Mouse (Mus musculus) MEL (cell line): ENCODE measurements around the gene Gusb. TPM values are rescaled to one million over a fixed set of nuclear protein-coding genes. Genes with fewer than 3 reads are reported as not detected.

Experiments
- DNase-seq: peaks from one replicate; pipeline ENCODE4 v3.0.0; 2011; ENCODE audit warnings: low read depth, low spot score
- H3K27ac ChIP-seq: 2 replicates; pipeline ENCODE4 v1.5.1; 2012; ENCODE audit warnings: low read depth, mild to moderate bottlenecking, control low read depth, low read length, moderate library complexity; ENCODE audit not compliant: control insufficient read depth
- H3K27me3 ChIP-seq, 2 experiments: fragments of 150-350 bp in 1 of 2; sonication (generic) in 1 of 2; 2 replicates each; pipeline ENCODE4 v1.6.1; 2012; ENCODE audit warnings: low read length in 2 of 2, mild to moderate bottlenecking in 2 of 2, improper control_type of control experiment in 1 of 2, moderate library complexity in 1 of 2; ENCODE audit not compliant: insufficient read depth in 2 of 2, control insufficient read depth in 1 of 2
- H3K36me3 ChIP-seq, 2 experiments: 2 replicates each; pipeline ENCODE4 v1.6.1; 2012 to 2014; ENCODE audit warnings: low read length in 2 of 2, improper control_type of control experiment in 1 of 2, inconsistent platforms in 1 of 2, mild to moderate bottlenecking in 1 of 2; ENCODE audit not compliant: insufficient read depth in 2 of 2, control insufficient read depth in 1 of 2
- H3K4me1 ChIP-seq, 2 experiments: fragments of 150-350 bp in 1 of 2; sonication (generic) in 1 of 2; 2 replicates each; pipeline ENCODE4 v1.6.1; 2012; ENCODE audit warnings: low read length in 2 of 2, improper control_type of control experiment in 1 of 2, mild to moderate bottlenecking in 1 of 2; ENCODE audit not compliant: insufficient read depth in 2 of 2, control insufficient read depth in 1 of 2
- H3K4me3 ChIP-seq, 2 experiments: fragments of 150-350 bp in 1 of 2; sonication (generic) in 1 of 2; 2 replicates each; pipeline ENCODE4 v1.5.1; 2012; ENCODE audit warnings: low read depth in 2 of 2, low read length in 2 of 2, mild to moderate bottlenecking in 2 of 2, moderate library complexity in 2 of 2, control low read depth in 1 of 2, improper control_type of control experiment in 1 of 2; ENCODE audit not compliant: control insufficient read depth in 1 of 2, insufficient read depth in 1 of 2
- H3K79me2 ChIP-seq: 2 replicates; pipeline ENCODE4 v1.6.1; 2012; ENCODE audit warnings: mild to moderate bottlenecking, low read length, moderate library complexity; ENCODE audit not compliant: control insufficient read depth, poor library complexity, insufficient read depth
- H3K9ac ChIP-seq: 2 replicates; pipeline ENCODE4 v1.6.1; 2012; ENCODE audit warnings: low read depth, mild to moderate bottlenecking, control low read depth, low read length, moderate library complexity; ENCODE audit not compliant: control insufficient read depth, poor library complexity, severe bottlenecking
- H3K9me3 ChIP-seq: fragments of 150-350 bp; sonication (generic); replicated peaks from 2 replicates; pipeline ENCODE4 v1.6.1; 2012; ENCODE audit warnings: mild to moderate bottlenecking, low read length, improper control_type of control experiment, moderate library complexity; ENCODE audit not compliant: insufficient read depth
- EP300 ChIP-seq, 2 experiments: IDR thresholded peaks; 2 replicates each; pipeline ENCODE4 v1.6.1; 2011; ENCODE audit warnings: improper control_type of control experiment in 2 of 2, low read length in 2 of 2, low read depth in 1 of 2, mild to moderate bottlenecking in 1 of 2
- ETS1 ChIP-seq: IDR thresholded peaks from 2 replicates; pipeline ENCODE4 v1.6.1; 2012; ENCODE audit warnings: low read depth, mild to moderate bottlenecking, inconsistent platforms, low read length, improper control_type of control experiment, moderate library complexity
- MYB ChIP-seq: IDR thresholded peaks from 2 replicates; pipeline ENCODE4 v1.6.1; 2011; ENCODE audit warnings: mild to moderate bottlenecking, low read depth, low read length, improper control_type of control experiment
- SMC3 ChIP-seq: IDR thresholded peaks from 2 replicates; pipeline ENCODE4 v1.6.1; 2011; ENCODE audit warnings: low read depth, low read length, improper control_type of control experiment
- ZNF384 ChIP-seq: IDR thresholded peaks from 2 replicates; pipeline ENCODE4 v1.6.1; 2012; ENCODE audit warnings: low read depth, mild to moderate bottlenecking, inconsistent platforms, low read length, improper control_type of control experiment
- polyA plus RNA-seq, 2 experiments: library from polyadenylated mRNA; stranded (reverse) in 1 of 2; unstranded in 1 of 2; fragments of >175 nt in 1 of 2; fragments of >200 nt in 1 of 2; gene quantifications; 2 replicates each; pipeline versions ENCODE4 v1.2.1 to v1.2.4; 2012; ENCODE audit warnings: low replicate concordance in 2 of 2, low read depth in 1 of 2; ENCODE audit not compliant: insufficient read length in 2 of 2, insufficient read depth in 1 of 2, missing spikeins in 1 of 2
- total RNA-seq: library from RNA; depleted of rRNA; stranded (reverse); fragments of 300-350 nt; gene quantifications from 2 replicates; pipeline ENCODE4 v1.2.3, GENCODE M21; 2012; rRNA removed

The Gusb gene
- total and polyA plus RNA-seq, 3 experiments, result 44.4 to 107 (median 54.2) TPM

- Histone ChIP-seq H3K27me3 (no peaks in the 10 kb centered on the region), H3K4me1 (peaks cover 6 to 12% of the 10 kb centered on the region in 2 experiments; a peak in 3 of 4 replicates), H3K9ac (peak overlapping the region; percentile 50), H3K9me3 (no peaks in the 10 kb centered on the region), H3K79me2 (peaks cover 20% of the 10 kb centered on the region), H3K4me3 (peak overlapping the region; percentile 45 to 81), H3K27ac (no peak overlapping the region), H3K36me3 (peaks cover 3 to 13% of the 10 kb centered on the region in 2 experiments; a peak in 3 of 4 replicates)
- DNase-seq, result no peak
- TF ChIP-seq ETS1 (no peak), EP300 (IDR thresholded peaks at IDR 0.05; ENCODE audit: low read depth in 1 of 2, low read length in 2 of 2) (no peak), ZNF384 (peak; percentile 60; the same call in 1 of the 2 replicates), MYB (no peak), SMC3 (no peak)
Observed at GRCm38 (mm10) chr5:129940281-129940680, 62.6 kb downstream of the Gusb start.

Other genes with a start within 250 kb of the Gusb start
- gene Psph, start 215.6 kb downstream of the Gusb start, total RNA-seq, result 54.8 and 101 TPM in 2 replicates
- 100 to 1,000 TPM; 148 to 170 TPM for gene Psph, start 215.6 kb downstream of the Gusb start, polyA plus RNA-seq
- 32.9 and 33.2 TPM in 2 replicates for gene Sumf2, start 156.1 kb downstream of the Gusb start, total RNA-seq
- 10 to 100 TPM in 1 of 2 experiments, not detected in 1; 35.8 TPM for gene Sumf2, start 156.1 kb downstream of the Gusb start, polyA plus RNA-seq
- gene Chchd2, start 115.6 kb downstream of the Gusb start, total RNA-seq, result 905 and 951 TPM in 2 replicates
- gene Chchd2, start 115.6 kb downstream of the Gusb start, polyA plus RNA-seq, result 100 to 1,000 TPM in 1 of 2 experiments, not detected in 1; 588 TPM
- 2.5 and 4.2 TPM in 2 replicates for gene Zbed5, start 107.3 kb downstream of the Gusb start, total RNA-seq
- gene Zbed5, start 107.3 kb downstream of the Gusb start, polyA plus RNA-seq, result 1 to 10 TPM in 1 of 2 experiments, not detected in 1; 4.0 TPM
- gene Phkg1, start 104.5 kb downstream of the Gusb start, total RNA-seq, result 0.26 and 0.62 TPM in 2 replicates
- gene Phkg1, start 104.5 kb downstream of the Gusb start, polyA plus RNA-seq, result under 1 TPM in 1 of 2 experiments, not detected in 1; 0.72 TPM
- gene Nupr1l, start 94.5 kb downstream of the Gusb start, total RNA-seq, result 0.59 and 1.2 TPM in 2 replicates
- under 1 TPM in 1 of 2 experiments, not detected in 1; 0.88 TPM for gene Nupr1l, start 94.5 kb downstream of the Gusb start, polyA plus RNA-seq
- 22.9 and 24.2 TPM in 2 replicates for gene Vkorc1l1, start 61.1 kb downstream of the Gusb start, total RNA-seq
- gene Vkorc1l1, start 61.1 kb downstream of the Gusb start, polyA plus RNA-seq, result 10 to 100 TPM in 1 of 2 experiments, not detected in 1; 42.4 TPM
- 15.8 and 17.3 TPM in 2 replicates for gene Asl, start 26.2 kb upstream of the Gusb start, total RNA-seq
- 10 to 100 TPM in 1 of 2 experiments, not detected in 1; 26.7 TPM for gene Asl, start 26.2 kb upstream of the Gusb start, polyA plus RNA-seq
- 60.9 and 69.6 TPM in 2 replicates for gene Crcp, start 26.2 kb upstream of the Gusb start, total RNA-seq
- gene Crcp, start 26.2 kb upstream of the Gusb start, polyA plus RNA-seq, result 10 to 100 TPM in 1 of 2 experiments, not detected in 1; 56.2 TPM
- 27.9 and 31.7 TPM in 2 replicates for gene Tpst1, start 70.3 kb upstream of the Gusb start, total RNA-seq
- gene Tpst1, start 70.3 kb upstream of the Gusb start, polyA plus RNA-seq, result 10 to 100 TPM in 1 of 2 experiments, not detected in 1; 32.3 TPM
- 6.4 and 7.0 TPM in 2 replicates for gene Kctd7, start 141.8 kb upstream of the Gusb start, total RNA-seq
- 1 to 10 TPM in 1 of 2 experiments, not detected in 1; 5.8 TPM for gene Kctd7, start 141.8 kb upstream of the Gusb start, polyA plus RNA-seq
- gene Rabgef1, start 168.7 kb upstream of the Gusb start, total RNA-seq, result 24.3 and 25.8 TPM in 2 replicates
- 10 to 100 TPM in 1 of 2 experiments, not detected in 1; 35.1 TPM for gene Rabgef1, start 168.7 kb upstream of the Gusb start, polyA plus RNA-seq
- 50.5 and 58.2 TPM in 2 replicates for gene Tmem248, start 214.0 kb upstream of the Gusb start, total RNA-seq
- gene Tmem248, start 214.0 kb upstream of the Gusb start, polyA plus RNA-seq, result 10 to 100 TPM in 1 of 2 experiments, not detected in 1; 55.5 TPM